Mouse (Mus musculus): ENCODE measurements around the gene Diaph2. TPM values are rescaled to one million over a fixed set of nuclear protein-coding genes. Genes with fewer than 3 reads are reported as not detected.

Gene Diaph2
- polyA plus RNA-seq, 1 experiment: 2.7 TPM

- Histone ChIP-seq H3K27ac (ENCODE audit: insufficient read depth, low read length) (no peak overlapping the region), H3K4me3 (ENCODE audit: extremely low read depth, insufficient read depth, insufficient read length) (no peak overlapping the region), H3K27me3 (ENCODE audit: control insufficient read depth, insufficient read depth, low read length) (no peaks in the 10 kb centered on the region), H3K4me1 (ENCODE audit: control insufficient read depth, insufficient read depth, insufficient read length) (no peaks in the 10 kb centered on the region), H3K36me3 (ENCODE audit: control insufficient read depth, insufficient read depth, low read length) (no peaks in the 10 kb centered on the region)
- DNase-seq (ENCODE audit: low read depth in 1 of 2, low spot score in 2 of 2): no peak
- TF ChIP-seq POLR2A (IDR thresholded peaks at IDR 0.05; ENCODE audit: low read depth, low read length): no peak
- TF ChIP-seq CTCF (IDR thresholded peaks at IDR 0.05; ENCODE audit: extremely low read depth, insufficient read depth, insufficient read length, insufficient replicate concordance): no peak
These were observed 258.7 kb downstream of the Diaph2 start for GRCm38 (mm10) chrX:130008210-130008609.

GRCm38 (mm10) chrX:130019735-130020134 is 270.2 kb downstream of the Diaph2 start:
- Histone ChIP-seq H3K27me3 (ENCODE audit: control insufficient read depth, insufficient read depth, low read length) (no peaks in the 10 kb centered on the region), H3K4me1 (ENCODE audit: control insufficient read depth, insufficient read depth, insufficient read length) (no peaks in the 10 kb centered on the region), H3K4me3 (ENCODE audit: extremely low read depth, insufficient read depth, insufficient read length) (no peak overlapping the region), H3K36me3 (ENCODE audit: control insufficient read depth, insufficient read depth, low read length) (no peaks in the 10 kb centered on the region), H3K27ac (ENCODE audit: insufficient read depth, low read length) (no peak overlapping the region)
- TF ChIP-seq CTCF (IDR thresholded peaks at IDR 0.05; ENCODE audit: extremely low read depth, insufficient read depth, insufficient read length, insufficient replicate concordance) (no peak), POLR2A (IDR thresholded peaks at IDR 0.05; ENCODE audit: low read depth, low read length) (no peak)
- no peak for DNase-seq (ENCODE audit: low read depth in 1 of 2, low spot score in 2 of 2)
- WGBS: 78% methylated on average over 1 of the region's 1 CpGs

GRCm38 (mm10) chrX:130044525-130044924 is 295.0 kb downstream of the Diaph2 start:
- TF ChIP-seq CTCF (IDR thresholded peaks at IDR 0.05; ENCODE audit: extremely low read depth, insufficient read depth, insufficient read length, insufficient replicate concordance) (no peak), POLR2A (IDR thresholded peaks at IDR 0.05; ENCODE audit: low read depth, low read length) (no peak)
- H3K4me3 ChIP-seq (ENCODE audit: extremely low read depth, insufficient read depth, insufficient read length): no peak overlapping the region
- WGBS: 78% methylated on average over 1 of the region's 1 CpGs
- H3K27ac ChIP-seq (ENCODE audit: insufficient read depth, low read length): no peak overlapping the region
- DNase-seq (ENCODE audit: low read depth in 1 of 2, low spot score in 2 of 2): no peak
- H3K4me1 ChIP-seq (ENCODE audit: control insufficient read depth, insufficient read depth, insufficient read length): no peaks in the 10 kb centered on the region
- H3K36me3 ChIP-seq (ENCODE audit: control insufficient read depth, insufficient read depth, low read length): no peaks in the 10 kb centered on the region
- H3K27me3 ChIP-seq (ENCODE audit: control insufficient read depth, insufficient read depth, low read length): no peaks in the 10 kb centered on the region

GRCm38 (mm10) chrX:130149216-130149615 is 399.7 kb downstream of the Diaph2 start:
- H3K27ac ChIP-seq (ENCODE audit: insufficient read depth, low read length): no peak overlapping the region
- no peak overlapping the region for H3K4me3 ChIP-seq (ENCODE audit: extremely low read depth, insufficient read depth, insufficient read length)
- H3K36me3 ChIP-seq (ENCODE audit: control insufficient read depth, insufficient read depth, low read length): no peaks in the 10 kb centered on the region
- no peaks in the 10 kb centered on the region for H3K27me3 ChIP-seq (ENCODE audit: control insufficient read depth, insufficient read depth, low read length)
- no peak for TF ChIP-seq POLR2A (IDR thresholded peaks at IDR 0.05; ENCODE audit: low read depth, low read length)
- TF ChIP-seq CTCF (IDR thresholded peaks at IDR 0.05; ENCODE audit: extremely low read depth, insufficient read depth, insufficient read length, insufficient replicate concordance): no peak
- no peak for DNase-seq (ENCODE audit: low read depth in 1 of 2, low spot score in 2 of 2)
- H3K4me1 ChIP-seq (ENCODE audit: control insufficient read depth, insufficient read depth, insufficient read length): no peaks in the 10 kb centered on the region

GRCm38 (mm10) chrX:130152164-130152563 is 402.6 kb downstream of the Diaph2 start:
- no peak for DNase-seq (ENCODE audit: low read depth in 1 of 2, low spot score in 2 of 2)
- Histone ChIP-seq H3K4me3 (ENCODE audit: extremely low read depth, insufficient read depth, insufficient read length) (no peak overlapping the region), H3K4me1 (ENCODE audit: control insufficient read depth, insufficient read depth, insufficient read length) (no peaks in the 10 kb centered on the region), H3K27me3 (ENCODE audit: control insufficient read depth, insufficient read depth, low read length) (no peaks in the 10 kb centered on the region), H3K27ac (ENCODE audit: insufficient read depth, low read length) (no peak overlapping the region), H3K36me3 (ENCODE audit: control insufficient read depth, insufficient read depth, low read length) (no peaks in the 10 kb centered on the region)
- 86% methylated on average over 1 of the region's 1 CpGs for WGBS
- TF ChIP-seq CTCF (IDR thresholded peaks at IDR 0.05; ENCODE audit: extremely low read depth, insufficient read depth, insufficient read length, insufficient replicate concordance) (no peak), POLR2A (IDR thresholded peaks at IDR 0.05; ENCODE audit: low read depth, low read length) (no peak)

- H3K4me3 ChIP-seq (ENCODE audit: extremely low read depth, insufficient read depth, insufficient read length): no peak overlapping the region
- no peaks in the 10 kb centered on the region for H3K36me3 ChIP-seq (ENCODE audit: control insufficient read depth, insufficient read depth, low read length)
- DNase-seq (ENCODE audit: low read depth in 1 of 2, low spot score in 2 of 2): no peak
- TF ChIP-seq CTCF (IDR thresholded peaks at IDR 0.05; ENCODE audit: extremely low read depth, insufficient read depth, insufficient read length, insufficient replicate concordance): no peak
- WGBS: 85% methylated on average over 2 of the region's 2 CpGs
- no peaks in the 10 kb centered on the region for H3K4me1 ChIP-seq (ENCODE audit: control insufficient read depth, insufficient read depth, insufficient read length)
- H3K27me3 ChIP-seq (ENCODE audit: control insufficient read depth, insufficient read depth, low read length): no peaks in the 10 kb centered on the region
- H3K27ac ChIP-seq (ENCODE audit: insufficient read depth, low read length): no peak overlapping the region
These were observed 423.6 kb downstream of the Diaph2 start for GRCm38 (mm10) chrX:130173126-130173525.

- TF ChIP-seq CTCF (IDR thresholded peaks at IDR 0.05; ENCODE audit: extremely low read depth, insufficient read depth, insufficient read length, insufficient replicate concordance): no peak
- Histone ChIP-seq H3K4me3 (ENCODE audit: extremely low read depth, insufficient read depth, insufficient read length) (no peak overlapping the region), H3K27me3 (ENCODE audit: control insufficient read depth, insufficient read depth, low read length) (no peaks in the 10 kb centered on the region), H3K27ac (ENCODE audit: insufficient read depth, low read length) (no peak overlapping the region), H3K36me3 (ENCODE audit: control insufficient read depth, insufficient read depth, low read length) (no peaks in the 10 kb centered on the region), H3K4me1 (ENCODE audit: control insufficient read depth, insufficient read depth, insufficient read length) (no peaks in the 10 kb centered on the region)
- DNase-seq (ENCODE audit: low read depth in 1 of 2, low spot score in 2 of 2): no peak
- WGBS: 34% methylated on average over 1 of the region's 1 CpGs
These were observed 438.3 kb downstream of the Diaph2 start for GRCm38 (mm10) chrX:130187891-130188290.
